Mouse (Mus musculus): Measurements from ENCODE around the gene Tppp3.

DNA sequence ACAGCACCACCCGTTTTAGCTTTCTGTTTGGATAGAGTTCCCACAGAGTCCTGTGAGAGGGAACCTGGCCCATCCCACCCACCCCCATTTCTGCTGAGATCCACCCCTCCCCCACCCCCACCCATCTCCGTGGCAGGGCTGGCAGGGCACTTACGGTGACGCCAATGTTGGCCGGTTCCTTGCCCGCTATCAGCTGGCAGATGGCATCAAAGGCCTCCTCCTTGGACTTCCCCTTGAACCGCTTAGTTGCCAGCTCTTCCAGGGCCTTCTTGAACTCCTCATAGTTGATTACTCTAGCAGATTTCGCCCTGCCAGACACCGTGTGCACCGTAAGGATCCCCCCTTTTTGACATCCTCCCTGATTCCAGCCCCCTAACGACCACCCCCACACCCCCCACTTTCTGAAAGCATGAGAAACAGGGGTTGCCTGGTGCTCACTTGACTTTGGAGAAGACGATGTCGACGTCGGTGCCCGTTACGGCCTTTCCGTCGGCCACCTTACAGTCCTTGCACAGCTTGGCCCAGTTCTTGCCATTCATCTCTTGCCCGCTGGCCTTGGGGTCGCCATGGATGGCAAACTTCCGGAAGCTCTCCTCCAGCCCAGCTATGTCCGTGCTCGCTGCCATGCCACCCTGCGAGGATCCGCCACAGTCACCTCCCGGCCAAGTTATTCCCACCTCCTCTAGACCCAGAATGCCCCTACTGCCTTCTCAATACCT, 3.2 kb downstream of the Tppp3 start:
- no peak for TF ChIP-seq CTCF (IDR thresholded peaks at IDR 0.05; ENCODE audit: low read depth)
- no peak for TF ChIP-seq EP300 (IDR thresholded peaks at IDR 0.05; ENCODE audit: low read depth)
